Mouse (Mus musculus) brain, embryonic 14.5 days (tissue): ENCODE data around the gene S100a6.

Source experiments
- CTCF ChIP-seq: fragments of 200-500 bp; IDR thresholded peaks from 2 replicates; pipeline ENCODE4 v1.5.1; 2012; ENCODE audit warnings: inconsistent platforms, mild to moderate bottlenecking, moderate library complexity, borderline replicate concordance; ENCODE audit not compliant: insufficient read depth, insufficient read length; ENCODE audit errors: extremely low read depth
- POLR2A ChIP-seq: fragments of 200-500 bp; IDR thresholded peaks from 2 replicates; pipeline ENCODE4 v1.6.1; 2012; ENCODE audit warnings: mild to moderate bottlenecking, inconsistent platforms, borderline replicate concordance; ENCODE audit not compliant: poor library complexity, insufficient read depth, insufficient read length, severe bottlenecking; ENCODE audit errors: extremely low read depth

DNA sequence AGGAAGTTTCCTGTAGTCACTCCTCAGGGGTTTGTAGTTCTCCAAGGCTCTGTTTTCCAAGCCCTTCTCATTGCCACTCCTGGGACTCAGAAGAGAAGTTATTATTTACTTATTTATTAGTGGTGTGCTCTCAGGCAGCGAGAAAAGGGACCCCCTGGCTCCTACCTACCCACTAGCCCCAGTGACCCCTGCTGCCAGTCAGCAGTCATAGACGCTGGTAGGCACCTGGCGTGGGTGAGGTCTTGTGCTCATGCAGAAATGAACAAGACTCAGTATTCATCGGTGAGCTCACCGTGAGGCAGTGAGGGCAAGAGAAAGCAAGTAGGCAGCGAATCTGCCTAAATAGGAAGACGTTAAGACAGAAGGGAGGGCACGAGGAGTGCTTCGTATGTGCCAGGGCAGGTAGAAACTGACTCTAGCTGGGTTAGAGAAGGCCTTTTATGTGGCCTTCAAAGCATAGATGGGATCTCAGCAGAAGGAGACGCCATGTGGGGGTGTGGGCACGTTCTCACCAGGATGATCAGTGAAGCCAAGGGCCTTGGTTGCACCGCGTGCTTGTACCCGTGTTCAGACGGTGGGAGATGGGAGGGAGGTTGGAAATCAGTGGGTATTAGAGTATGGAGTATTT, 26.6 kb upstream of the S100a6 start:
- TF ChIP-seq POLR2A (no peak), CTCF (no peak)
